Mouse (Mus musculus): Measurements from ENCODE around the gene Tcp11x2. TPM values are rescaled to one million over a fixed set of nuclear protein-coding genes. Genes with fewer than 3 reads are reported as not detected.

The Tcp11x2 gene
- polyA plus RNA-seq, 1 experiment from 2014 or later, result not detected

DNA sequence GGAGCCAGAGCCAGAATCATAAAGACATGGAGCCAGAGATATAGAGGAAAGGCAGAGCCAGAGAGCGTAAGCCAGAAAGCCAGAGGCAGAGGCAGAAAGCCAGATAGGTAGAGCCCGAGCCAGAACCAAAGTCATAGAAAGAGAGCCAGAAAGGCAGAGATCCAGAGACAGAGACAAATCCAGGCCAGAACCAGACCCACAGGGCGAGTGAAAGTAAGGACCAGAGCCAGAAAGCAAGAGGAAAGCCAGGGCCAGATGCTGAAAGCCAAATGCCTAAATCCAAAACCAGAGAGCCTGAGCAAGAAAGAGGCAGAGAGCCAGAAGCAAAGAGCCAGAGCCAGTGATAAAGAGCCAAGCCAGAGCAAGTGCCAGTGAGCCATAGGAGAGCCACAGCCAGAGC lies 5.8 kb downstream of the Tcp11x2 start:
- H3K9me3 ChIP-seq (replicated peaks; ENCODE audit: control insufficient read depth, low read length), result no peaks in the 10 kb centered on the region
- H3K4me2 ChIP-seq (ENCODE audit: low read depth, low read length), result no peak overlapping the region
- no peak overlapping the region for H3K9ac ChIP-seq (replicated peaks; ENCODE audit: low read length)
- no peak for DNase-seq (ENCODE audit: low spot score)
- H3K4me1 ChIP-seq (ENCODE audit: control insufficient read depth, insufficient read depth, low read length), result no peaks in the 10 kb centered on the region
- no peak overlapping the region for H3K4me3 ChIP-seq (ENCODE audit: low read depth, low read length)
- no peak overlapping the region for H3K27ac ChIP-seq (replicated peaks; ENCODE audit: low read depth, low read length)
- 79% methylated on average over 3 of the region's 3 CpGs for WGBS
- H3K36me3 ChIP-seq (replicated peaks; ENCODE audit: control insufficient read depth, insufficient read depth, low read depth, low read length), result no peaks in the 10 kb centered on the region
- no peak for ATAC-seq (replicated peaks; ENCODE audit: insufficient number of reproducible peaks, low FRiP score, low TSS enrichment, low read depth)
- no peaks in the 10 kb centered on the region for H3K27me3 ChIP-seq (ENCODE audit: control insufficient read depth, insufficient read depth, low read length)

DNA sequence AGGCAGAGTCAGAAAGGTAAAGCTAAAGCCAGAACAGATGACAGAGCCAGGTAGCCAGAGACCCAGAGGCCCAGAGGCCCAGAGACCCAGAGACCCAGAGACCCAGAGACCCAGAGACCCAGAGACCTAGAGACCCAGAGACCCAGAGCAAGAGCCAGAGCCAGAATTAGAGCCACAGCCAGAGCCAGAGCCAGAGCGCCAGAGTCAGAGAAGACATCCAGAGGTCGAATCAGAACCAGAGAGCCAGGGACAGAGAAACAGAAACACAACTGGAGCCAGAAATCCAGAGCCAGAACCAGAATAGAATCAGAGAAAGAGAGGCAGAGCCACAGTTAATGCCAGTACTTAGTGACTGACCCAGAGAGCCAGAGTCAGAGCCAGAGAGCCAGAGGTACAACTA lies 11.7 kb downstream of the Tcp11x2 start:
- DNase-seq (ENCODE audit: low spot score) (no peak), ATAC-seq (replicated peaks; ENCODE audit: insufficient number of reproducible peaks, low FRiP score, low TSS enrichment, low read depth) (no peak)
- Histone ChIP-seq H3K9me3 (replicated peaks; ENCODE audit: control insufficient read depth, low read length) (no peaks in the 10 kb centered on the region), H3K4me1 (ENCODE audit: control insufficient read depth, insufficient read depth, low read length) (no peaks in the 10 kb centered on the region), H3K27ac (replicated peaks; ENCODE audit: low read depth, low read length) (no peak overlapping the region), H3K4me3 (ENCODE audit: low read depth, low read length) (no peak overlapping the region), H3K9ac (replicated peaks; ENCODE audit: low read length) (no peak overlapping the region), H3K36me3 (replicated peaks; ENCODE audit: control insufficient read depth, insufficient read depth, low read depth, low read length) (no peaks in the 10 kb centered on the region), H3K4me2 (ENCODE audit: low read depth, low read length) (no peak overlapping the region), H3K27me3 (ENCODE audit: control insufficient read depth, insufficient read depth, low read length) (no peaks in the 10 kb centered on the region)
- 82% methylated on average over 2 of the region's 2 CpGs for WGBS

DNA sequence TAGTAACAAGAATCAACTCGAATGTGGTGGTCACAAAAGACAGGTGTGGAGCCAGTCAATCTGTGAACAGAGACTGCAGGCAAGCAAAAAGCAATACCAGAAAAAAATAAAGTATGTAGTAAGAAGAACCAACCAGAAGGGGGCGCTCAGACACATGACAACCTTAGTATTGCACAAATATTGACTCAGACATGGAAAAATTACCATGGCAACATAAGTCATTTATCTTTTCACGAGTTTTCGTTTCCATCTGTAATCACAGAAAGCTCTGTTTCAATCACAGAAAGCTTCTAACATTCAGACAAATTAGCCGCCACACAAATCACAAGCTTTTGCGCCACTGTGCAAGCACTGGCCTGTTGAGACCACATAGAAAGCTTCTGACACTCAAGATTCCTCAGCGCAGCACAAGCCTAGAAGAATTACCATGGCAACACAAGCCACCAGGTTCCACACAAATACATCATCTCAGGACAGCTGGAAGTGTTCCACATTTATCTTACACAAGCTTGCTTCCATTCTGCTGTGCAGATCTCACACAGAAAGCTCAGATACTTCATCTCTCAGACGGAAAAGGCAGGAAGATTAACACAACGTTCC lies 41.3 kb downstream of the Tcp11x2 start:
- Histone ChIP-seq H3K27ac (replicated peaks; ENCODE audit: low read depth, low read length) (no peak overlapping the region), H3K4me1 (ENCODE audit: control insufficient read depth, insufficient read depth, low read length) (no peaks in the 10 kb centered on the region), H3K4me2 (ENCODE audit: low read depth, low read length) (no peak overlapping the region), H3K36me3 (replicated peaks; ENCODE audit: control insufficient read depth, insufficient read depth, low read depth, low read length) (no peaks in the 10 kb centered on the region), H3K4me3 (ENCODE audit: low read depth, low read length) (no peak overlapping the region), H3K27me3 (ENCODE audit: control insufficient read depth, insufficient read depth, low read length) (no peaks in the 10 kb centered on the region), H3K9me3 (replicated peaks; ENCODE audit: control insufficient read depth, low read length) (no peaks in the 10 kb centered on the region), H3K9ac (replicated peaks; ENCODE audit: low read length) (no peak overlapping the region)
- WGBS, result 57% methylated on average over 9 of the region's 9 CpGs
- ATAC-seq (replicated peaks; ENCODE audit: insufficient number of reproducible peaks, low FRiP score, low TSS enrichment, low read depth) (no peak), DNase-seq (ENCODE audit: low spot score) (peak; percentile 33)

DNA sequence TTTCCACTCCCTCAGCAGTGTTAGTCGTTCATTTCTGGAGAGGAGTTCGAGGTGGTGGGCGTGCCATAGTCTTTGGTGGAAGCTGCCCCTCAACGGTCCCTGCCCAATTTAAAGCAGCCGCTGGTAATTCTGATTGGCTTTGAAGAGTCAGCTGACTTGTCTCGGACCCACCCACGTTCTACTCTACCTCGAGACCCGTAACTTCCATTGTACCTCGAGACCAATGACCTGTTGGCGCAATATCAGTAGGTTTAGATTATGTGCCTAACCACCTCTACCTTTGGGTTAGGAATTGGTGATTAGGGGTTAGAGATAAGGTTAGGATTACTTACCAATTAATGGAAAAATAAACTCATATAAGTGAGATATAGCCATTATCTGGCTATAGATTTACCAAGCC lies 66.0 kb downstream of the Tcp11x2 start, which contains the start of gene Prame:
Prame (minus strand) TSS at position 101 of the 400 bp plus-strand sequence.
- DNase-seq (ENCODE audit: low spot score), result no peak

More for the DNA sequence above, 66.0 kb downstream of the Tcp11x2 start, which contains the start of gene Prame:
- no peak within 1 kb of the TSS for H3K4me3 ChIP-seq (ENCODE audit: low read depth, low read length)
- no peaks in the 10 kb centered on the region for H3K9me3 ChIP-seq (replicated peaks; ENCODE audit: control insufficient read depth, low read length)
- H3K4me2 ChIP-seq (ENCODE audit: low read depth, low read length), result no peak within 1 kb of the TSS
- no peak within 1 kb of the TSS for H3K27ac ChIP-seq (replicated peaks; ENCODE audit: low read depth, low read length)
- no peak for ATAC-seq (replicated peaks; ENCODE audit: insufficient number of reproducible peaks, low FRiP score, low TSS enrichment, low read depth)
- H3K36me3 ChIP-seq (replicated peaks; ENCODE audit: control insufficient read depth, insufficient read depth, low read depth, low read length), result no peaks in the 10 kb centered on the region
- H3K4me1 ChIP-seq (ENCODE audit: control insufficient read depth, insufficient read depth, low read length), result no peaks in the 10 kb centered on the region
- no peak within 1 kb of the TSS for H3K9ac ChIP-seq (replicated peaks; ENCODE audit: low read length)
- WGBS, result 88% methylated on average over 11 of the region's 11 CpGs
- H3K27me3 ChIP-seq (ENCODE audit: control insufficient read depth, insufficient read depth, low read length), result no peaks in the 10 kb centered on the region

Other genes with a start within 250 kb of the Tcp11x2 start
- 0.06 TPM in 1 of 2 replicates, not detected in the other for gene AV320801, start 199.2 kb downstream of the Tcp11x2 start, polyA plus RNA-seq (2014; fragmentation: Nextera tagmentation; extraction: Ambion mirVana)
- gene Nxf7, start 95.0 kb downstream of the Tcp11x2 start, polyA plus RNA-seq (2014; fragmentation: Nextera tagmentation; extraction: Ambion mirVana), result 0.08 TPM in 1 of 2 replicates, not detected in the other
- 0.25 TPM in 1 of 2 replicates, not detected in the other for gene Prame, start 66.1 kb downstream of the Tcp11x2 start, polyA plus RNA-seq (2014; fragmentation: Nextera tagmentation; extraction: Ambion mirVana)
- gene Tmsb15a, start 31.5 kb upstream of the Tcp11x2 start, polyA plus RNA-seq (2014; fragmentation: Nextera tagmentation; extraction: Ambion mirVana), result not detected in 2 replicates
- gene Armcx5, start 48.9 kb upstream of the Tcp11x2 start, polyA plus RNA-seq (2014; fragmentation: Nextera tagmentation; extraction: Ambion mirVana), result 11.3 and 11.6 TPM in 2 replicates
- gene Gprasp1, start 48.9 kb upstream of the Tcp11x2 start, polyA plus RNA-seq (2014; fragmentation: Nextera tagmentation; extraction: Ambion mirVana), result 64.6 and 64.7 TPM in 2 replicates
- 72.9 and 79.5 TPM in 2 replicates for gene Bhlhb9, start 103.8 kb upstream of the Tcp11x2 start, polyA plus RNA-seq (2014; fragmentation: Nextera tagmentation; extraction: Ambion mirVana)
- gene Gprasp2, start 145.2 kb upstream of the Tcp11x2 start, polyA plus RNA-seq (2014; fragmentation: Nextera tagmentation; extraction: Ambion mirVana), result 35.2 and 35.4 TPM in 2 replicates

Data from embryonic facial prominence, embryonic 11.5 days (tissue).